Mouse (Mus musculus): ENCODE measurements around the gene Fgf8.
A peak's percentile ranks its signal among the peaks of the same experiment; 100 is the strongest.

Fgf8 gene

GRCm38 (mm10) chr19:45748691-45749242, 6.1 kb upstream of the Fgf8 start:
- DNase-seq (ENCODE audit: low read depth, low spot score), result no peak

GRCm38 (mm10) chr19:45748206-45748605, 5.5 kb upstream of the Fgf8 start:
- no peak for DNase-seq (ENCODE audit: low read depth, low spot score)

GRCm38 (mm10) chr19:45747028-45747867, 4.5 kb upstream of the Fgf8 start:
- DNase-seq (ENCODE audit: low read depth, low spot score), result peak; percentile 80

DNA sequence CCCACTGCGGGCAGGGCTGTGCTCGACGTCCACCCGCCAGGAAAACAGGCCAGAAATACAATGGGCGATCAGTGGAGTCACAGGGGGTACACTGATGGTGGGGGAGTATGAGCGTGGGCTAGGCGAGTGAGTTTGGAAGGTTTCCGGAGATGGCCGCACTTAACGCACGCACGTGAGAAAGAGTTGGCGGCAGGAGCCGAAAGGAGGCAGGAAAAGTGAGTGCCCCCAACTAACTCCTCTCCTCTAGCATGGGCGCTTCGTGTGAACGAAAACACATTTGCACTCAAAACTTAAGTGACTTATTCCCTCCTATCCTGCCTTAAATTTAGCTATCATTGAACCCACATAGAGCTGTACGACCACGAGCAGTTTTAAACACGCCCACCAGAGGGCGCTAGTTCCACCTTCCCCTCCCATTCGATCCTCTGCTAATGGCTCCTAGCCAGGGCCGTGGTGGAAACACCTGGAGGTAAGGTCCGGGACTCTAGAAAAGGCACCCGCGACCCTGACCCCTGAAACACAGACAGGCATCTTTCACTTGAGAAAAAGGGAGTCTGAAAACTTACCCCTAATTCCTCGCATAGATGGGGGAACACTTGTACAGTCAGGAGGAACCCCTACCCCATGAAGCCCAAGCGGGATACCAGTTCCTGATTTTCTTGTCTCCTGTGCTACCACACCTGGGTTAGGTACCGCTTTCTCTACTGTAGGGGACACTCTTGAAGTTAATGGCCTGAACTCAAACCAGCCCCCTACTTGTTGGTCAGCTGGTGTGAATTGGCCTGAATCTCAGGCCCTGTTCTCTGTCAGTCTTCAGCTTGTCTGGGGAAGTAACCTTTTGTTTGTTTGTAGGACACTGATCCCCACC, 3.7 kb upstream of the Fgf8 start:
- DNase-seq (ENCODE audit: low read depth, low spot score), result peak; percentile 53

- DNase-seq (ENCODE audit: low read depth, low spot score), result no peak
Measured at GRCm38 (mm10) chr19:45745344-45746152, 2.8 kb upstream of the Fgf8 start.

DNA sequence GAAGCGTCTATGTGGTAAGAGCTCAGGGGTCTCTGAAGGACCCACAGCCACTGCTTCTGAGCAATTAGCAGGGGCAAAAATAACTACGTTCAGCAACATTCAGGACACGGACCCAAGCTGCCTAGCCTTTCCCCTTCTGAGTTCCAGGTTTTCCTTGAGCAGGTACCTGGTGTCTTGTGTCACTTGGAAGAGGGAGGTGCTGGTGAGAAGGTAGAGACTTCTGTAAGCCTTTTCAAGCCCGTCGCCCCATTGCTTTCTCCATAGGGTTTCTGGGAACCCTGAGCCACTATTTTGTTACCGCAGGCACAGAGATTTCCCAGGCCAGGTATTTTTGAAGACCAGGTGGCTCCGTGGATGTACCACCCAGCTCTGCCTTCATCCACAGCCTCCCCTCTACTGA, 904 bp upstream of the Fgf8 start:
- DNase-seq (ENCODE audit: low read depth, low spot score), result no peak

GRCm38 (mm10) chr19:45742984-45743575, 365 bp upstream of the Fgf8 start:
- DNase-seq (ENCODE audit: low read depth, low spot score), result no peak

- DNase-seq (ENCODE audit: low read depth, low spot score), result no peak
Measured at GRCm38 (mm10) chr19:45741431-45742217, 1.1 kb downstream of the Fgf8 start.

DNA sequence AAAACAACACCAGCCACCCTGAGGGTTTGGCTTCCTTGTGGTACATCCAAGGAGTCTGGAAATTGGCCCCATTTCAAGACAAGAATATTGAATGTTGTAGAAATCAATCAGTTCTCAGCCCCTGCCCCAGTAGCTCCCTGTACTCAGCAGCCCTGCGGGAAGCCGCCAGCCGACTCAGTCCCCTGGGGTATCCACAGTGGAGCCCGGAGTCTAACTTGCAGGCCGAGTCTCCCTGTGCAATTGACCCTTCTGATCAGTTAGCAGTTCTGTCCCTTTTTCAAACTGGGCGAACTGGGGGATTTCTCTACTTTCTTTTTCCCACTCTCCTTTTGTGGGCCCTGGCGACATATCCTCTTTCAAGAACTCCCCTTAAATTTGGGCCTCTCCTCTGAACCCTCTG, 1.9 kb downstream of the Fgf8 start:
- DNase-seq (ENCODE audit: low read depth, low spot score), result no peak

GRCm38 (mm10) chr19:45740233-45740632, 2.5 kb downstream of the Fgf8 start:
- DNase-seq (ENCODE audit: low read depth, low spot score), result no peak

GRCm38 (mm10) chr19:45738521-45738920, 4.2 kb downstream of the Fgf8 start:
- DNase-seq (ENCODE audit: low read depth, low spot score), result no peak

- DNase-seq (ENCODE audit: low read depth, low spot score), result no peak
Measured at GRCm38 (mm10) chr19:45737846-45738484, 4.8 kb downstream of the Fgf8 start.

- no peak for DNase-seq (ENCODE audit: low read depth, low spot score)
Measured at GRCm38 (mm10) chr19:45737208-45737845, 5.4 kb downstream of the Fgf8 start.

- DNase-seq (ENCODE audit: low read depth, low spot score), result no peak
Measured at GRCm38 (mm10) chr19:45736855-45737207, 5.9 kb downstream of the Fgf8 start.

GRCm38 (mm10) chr19:45736241-45736640, 6.5 kb downstream of the Fgf8 start:
- DNase-seq (ENCODE audit: low read depth, low spot score), result no peak

DNA sequence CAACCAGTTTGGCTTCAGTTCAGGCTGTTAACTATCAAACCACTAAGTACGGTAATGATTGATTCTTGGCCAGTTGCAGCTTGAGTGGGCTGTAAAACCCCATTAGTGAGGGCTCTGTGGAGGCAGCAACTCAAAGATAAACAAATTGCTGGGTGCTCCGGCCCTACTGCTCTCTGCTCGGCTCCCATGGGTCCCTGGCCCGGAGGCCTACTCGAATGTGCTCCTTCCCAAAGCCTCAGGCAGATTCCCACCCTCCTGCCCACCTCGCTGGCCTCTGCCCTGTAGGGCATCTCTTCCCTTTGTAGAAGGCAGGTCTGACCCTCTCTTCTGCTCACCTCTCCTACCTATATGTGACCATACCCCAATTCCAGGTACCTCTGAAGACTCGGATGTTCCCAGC, 8.0 kb downstream of the Fgf8 start:
- no peak for DNase-seq (ENCODE audit: low read depth, low spot score)

DNA sequence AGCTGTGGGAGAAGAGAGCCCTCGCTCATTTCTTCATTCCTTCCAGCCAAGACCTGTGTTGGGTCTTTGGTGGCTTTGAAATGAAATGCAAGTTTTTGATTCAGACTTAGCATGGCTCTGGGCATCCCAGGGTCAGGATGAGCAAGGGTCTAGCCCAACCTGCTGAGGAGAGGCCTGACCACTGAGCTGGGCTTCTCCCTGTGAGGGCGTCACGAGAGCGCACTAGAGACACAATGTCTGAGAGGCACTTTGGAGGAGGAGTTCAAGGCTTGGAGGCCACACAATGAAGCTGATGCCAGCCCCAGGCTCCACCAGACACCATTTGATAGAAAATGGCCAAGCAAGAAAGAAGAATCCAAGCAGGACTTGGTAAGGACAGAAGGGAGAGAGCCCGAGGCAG, 8.5 kb downstream of the Fgf8 start:
- DNase-seq (ENCODE audit: low read depth, low spot score), result no peak

- DNase-seq (ENCODE audit: low read depth, low spot score), result no peak
Measured at GRCm38 (mm10) chr19:45733564-45733963, 9.2 kb downstream of the Fgf8 start.

DNA sequence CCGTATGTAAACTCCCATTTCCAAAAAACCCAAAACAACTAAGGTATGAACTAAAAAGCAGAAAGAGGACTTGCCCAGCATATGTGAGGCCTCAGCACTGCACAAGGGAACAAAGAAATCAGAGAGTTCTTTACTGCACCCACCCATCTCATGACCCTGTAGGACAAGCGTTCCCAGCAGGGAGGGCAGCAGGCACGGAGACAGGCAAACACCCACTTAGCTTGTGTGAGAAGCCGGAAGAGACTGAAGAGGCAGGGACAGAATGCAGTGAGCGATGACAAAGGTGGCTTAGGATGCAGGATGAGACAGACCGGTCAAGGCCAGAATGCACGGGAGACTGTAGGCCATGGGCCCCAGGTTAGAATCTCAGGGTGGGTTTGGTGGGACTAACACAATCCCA, 11.1 kb downstream of the Fgf8 start:
- no peak for DNase-seq (ENCODE audit: low read depth, low spot score)
